Comparison of ENCODE assay signal across 28 mouse cellular contexts in the genomic region with DNA sequence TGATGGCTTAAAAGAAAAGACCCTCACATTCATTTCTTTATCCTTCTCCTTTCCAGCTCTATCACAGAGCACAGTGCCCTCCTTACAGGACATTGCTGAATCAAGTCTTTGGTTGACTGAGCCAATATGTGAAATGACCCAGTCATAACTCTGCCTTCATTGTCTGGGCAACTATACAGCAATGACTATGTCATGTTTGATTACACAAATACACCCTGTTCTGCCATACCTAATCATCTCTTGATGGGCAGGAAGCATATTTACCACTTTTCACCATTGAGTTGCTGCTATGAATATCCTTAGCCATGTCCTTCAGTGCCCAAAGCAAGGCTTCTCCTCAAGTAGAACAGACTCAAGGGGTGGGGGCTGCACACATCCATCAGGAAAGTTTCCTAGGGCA.
"Had no signal": no experiment of that assay in that cellular context is flagged by ENCODE, and none has a peak within 500 bp of the region (broad histone marks: within the 10 kb centered on the region; RNA-seq: fewer than 3 reads in every experiment).

No protein-coding gene starts in this region.

- DNase-seq: left cerebral cortex, postnatal 4 days; liver; liver, embryonic 13.5 days; liver, postnatal 0 days; lung, adult 18-20 months; lung, adult 2 months; lung, embryonic 14.5 days; lung, postnatal 10 days; lung, postnatal 14 days; lung, postnatal 36 days; lung, postnatal 4 days; midbrain, embryonic 14.5 days had no signal

- H3K27me3 ChIP-seq: limb, embryonic 13.5 days; limb, embryonic 15.5 days; liver, embryonic 12.5 days; liver, embryonic 13.5 days; liver, embryonic 15.5 days; lung, embryonic 15.5 days; megakaryocyte, embryonic 14.5 days; midbrain, embryonic 13.5 days; midbrain, embryonic 15.5 days had no signal

- H3K4me1 ChIP-seq: limb, embryonic 10.5 days; limb, embryonic 12.5 days; limb, embryonic 13.5 days; limb, embryonic 15.5 days; liver, embryonic 12.5 days; liver, embryonic 13.5 days; liver, embryonic 15.5 days; lung, embryonic 15.5 days; megakaryocyte, embryonic 14.5 days; midbrain, embryonic 10.5 days; midbrain, embryonic 12.5 days; midbrain, embryonic 13.5 days; midbrain, embryonic 15.5 days had no signal

- H3K4me3 ChIP-seq: left cerebral cortex, adult 2 months; limb, embryonic 10.5 days; limb, embryonic 12.5 days; limb, embryonic 13.5 days; limb, embryonic 15.5 days; liver, embryonic 12.5 days; liver, embryonic 13.5 days; liver, embryonic 15.5 days; lung, embryonic 15.5 days; megakaryocyte, embryonic 14.5 days; midbrain, embryonic 10.5 days; midbrain, embryonic 12.5 days; midbrain, embryonic 13.5 days; midbrain, embryonic 15.5 days; myocyte had no signal

- H3K27ac ChIP-seq: left cerebral cortex, adult 2 months; limb, embryonic 10.5 days; limb, embryonic 12.5 days; limb, embryonic 13.5 days; limb, embryonic 15.5 days; liver, embryonic 12.5 days; liver, embryonic 13.5 days; liver, embryonic 14.5 days; liver, embryonic 15.5 days; lung, embryonic 15.5 days; macrophage; midbrain, embryonic 10.5 days; midbrain, embryonic 12.5 days; midbrain, embryonic 13.5 days; midbrain, embryonic 15.5 days had no signal
